Mouse (Mus musculus) spleen, adult 2 months (tissue): ENCODE measurements around the gene Alox12.

Source experiments
- CTCF ChIP-seq: fragments of 200-500 bp; IDR thresholded peaks from 2 replicates; pipeline ENCODE4 v1.5.1; 2011; ENCODE audit warnings: mild to moderate bottlenecking, inconsistent platforms; ENCODE audit not compliant: insufficient read depth, insufficient read length, insufficient replicate concordance; ENCODE audit errors: extremely low read depth
- POLR2A ChIP-seq: fragments of 200-500 bp; IDR thresholded peaks from 2 replicates; pipeline ENCODE4 v1.6.1; 2011; ENCODE audit warnings: low read depth, low read length, inconsistent platforms

DNA sequence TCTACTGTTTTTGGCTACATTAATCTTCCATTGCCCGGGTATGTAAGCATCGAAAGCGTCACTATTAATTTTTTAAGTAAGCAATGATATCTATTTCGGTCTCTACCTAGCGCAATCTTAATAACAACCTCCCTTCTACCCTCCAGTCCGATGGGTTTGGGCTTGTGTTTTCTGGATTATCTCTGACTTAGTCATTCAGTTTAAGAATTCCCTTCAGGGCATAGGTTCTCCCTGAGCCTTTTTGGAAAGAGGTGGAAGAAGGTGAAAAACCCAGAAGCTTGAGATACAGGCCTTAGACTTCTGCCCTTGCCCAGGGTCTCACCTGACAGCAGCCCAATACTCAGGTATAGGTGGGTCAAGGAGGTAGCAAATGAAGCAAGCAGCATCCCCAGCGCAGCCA is 35.3 kb downstream of the Alox12 start:
- TF ChIP-seq CTCF (no peak), POLR2A (no peak)
